Mouse (Mus musculus) CH12.LX (cell line): ENCODE results near the gene Cdkn1b. TPM values are rescaled to one million over a fixed set of nuclear protein-coding genes. Genes with fewer than 3 reads are reported as not detected.

Source experiments
- DNase-seq: peaks from one replicate; pipeline ENCODE4 v3.0.0-alpha.2; 2013; ENCODE audit errors: extremely low read depth
- H3K27ac ChIP-seq: 2 replicates; pipeline ENCODE4 v1.5.1; 2012; ENCODE audit warnings: low read depth, mild to moderate bottlenecking, control low read depth, moderate library complexity; ENCODE audit not compliant: insufficient read depth
- H3K27me3 ChIP-seq: replicated peaks from 2 replicates; pipeline ENCODE3; 2012; ENCODE audit warnings: inconsistent platforms
- H3K36me3 ChIP-seq, 2 experiments: replicated peaks in 1 of 2; 2 replicates each; pipeline versions ENCODE3 to v1.6.1; 2012; ENCODE audit warnings: inconsistent platforms in 1 of 2, low read length in 1 of 2, mild to moderate bottlenecking in 1 of 2, mixed read lengths in 1 of 2, moderate library complexity in 1 of 2; ENCODE audit not compliant: control insufficient read depth in 1 of 2, insufficient read depth in 1 of 2
- H3K4me1 ChIP-seq, 2 experiments: 2 replicates each; pipeline ENCODE4 v1.6.1; 2012; ENCODE audit warnings: inconsistent platforms in 1 of 2, moderate library complexity in 1 of 2; ENCODE audit not compliant: insufficient read depth in 2 of 2, control insufficient read depth in 1 of 2
- H3K4me2 ChIP-seq: 2 replicates; pipeline ENCODE4 v1.6.1; 2012; ENCODE audit warnings: low read depth, mild to moderate bottlenecking, control low read depth; ENCODE audit not compliant: poor library complexity, insufficient read depth, severe bottlenecking
- H3K4me3 ChIP-seq, 3 experiments: fragments of 150-350 bp in 1 of 3; sonication (generic) in 1 of 3; replicated peaks in 1 of 3; 2 replicates each; pipeline versions ENCODE3 to v1.5.1; 2011 to 2012; ENCODE audit warnings: low read depth in 2 of 3, low read length in 2 of 3, mild to moderate bottlenecking in 2 of 3, moderate library complexity in 2 of 3, control low read depth in 1 of 3, improper control_type of control experiment in 1 of 3, inconsistent platforms in 1 of 3, mixed read lengths in 1 of 3; ENCODE audit not compliant: poor library complexity in 1 of 3
- H3K79me2 ChIP-seq: replicated peaks from 2 replicates; pipeline ENCODE4 v1.6.1; 2012; ENCODE audit warnings: mild to moderate bottlenecking, moderate library complexity; ENCODE audit not compliant: control insufficient read depth, poor library complexity, insufficient read depth, severe bottlenecking; ENCODE audit errors: extremely low read depth
- H3K9ac ChIP-seq: 2 replicates; pipeline ENCODE4 v1.6.1; 2012; ENCODE audit warnings: low read depth, mild to moderate bottlenecking, control low read depth, moderate library complexity; ENCODE audit not compliant: insufficient read depth
- H3K9me3 ChIP-seq: replicated peaks from 2 replicates; pipeline ENCODE3; 2012; ENCODE audit warnings: low read length, inconsistent platforms, mixed read lengths
- BHLHE40 ChIP-seq: IDR thresholded peaks from 2 replicates; pipeline ENCODE4 v1.6.1; 2011; ENCODE audit warnings: mild to moderate bottlenecking, low read depth, low read length, improper control_type of control experiment
- CHD1 ChIP-seq: IDR thresholded peaks from 2 replicates; pipeline ENCODE4 v1.6.1; 2012; ENCODE audit warnings: low read depth, low read length, improper control_type of control experiment, inconsistent platforms
- CTCF ChIP-seq, 2 experiments: IDR thresholded peaks in 1 of 2; conservative IDR thresholded peaks in 1 of 2; 2 replicates each; pipeline ENCODE4 v1.5.1; 2011 to 2012; ENCODE audit warnings: low read depth in 2 of 2, low read length in 2 of 2, improper control_type of control experiment in 1 of 2, inconsistent platforms in 1 of 2, mild to moderate bottlenecking in 1 of 2, moderate library complexity in 1 of 2
- GABPA ChIP-seq: IDR thresholded peaks from 2 replicates; pipeline ENCODE4 v1.6.1; 2012; ENCODE audit warnings: low read depth, low read length, improper control_type of control experiment, inconsistent platforms; ENCODE audit not compliant: insufficient replicate concordance
- IRF4 ChIP-seq: IDR thresholded peaks from 2 replicates; pipeline ENCODE4 v1.6.1; 2014; ENCODE audit warnings: low read depth, mild to moderate bottlenecking, inconsistent platforms, low read length, improper control_type of control experiment
- JUND ChIP-seq: conservative IDR thresholded peaks from 2 replicates; pipeline ENCODE4 v1.6.1; 2011; ENCODE audit warnings: low read depth, low read length, improper control_type of control experiment
- KAT2A ChIP-seq: IDR thresholded peaks from 2 replicates; pipeline ENCODE4 v1.6.1; 2012; ENCODE audit warnings: low read length, improper control_type of control experiment, inconsistent platforms; ENCODE audit not compliant: insufficient replicate concordance
- MAX ChIP-seq: IDR thresholded peaks from 2 replicates; pipeline ENCODE4 v1.6.1; 2011; ENCODE audit warnings: low read length, improper control_type of control experiment
- MEF2A ChIP-seq: IDR thresholded peaks from 2 replicates; pipeline ENCODE4 v1.6.1; 2014; ENCODE audit warnings: low read depth, mild to moderate bottlenecking, inconsistent platforms, low read length, improper control_type of control experiment, borderline replicate concordance
- MXI1 ChIP-seq: IDR thresholded peaks from 2 replicates; pipeline ENCODE4 v1.6.1; 2011; ENCODE audit warnings: mild to moderate bottlenecking, low read depth, low read length, improper control_type of control experiment
- NELFE ChIP-seq: IDR thresholded peaks from 2 replicates; pipeline ENCODE4 v1.6.1; 2011; ENCODE audit warnings: low read depth, low read length, improper control_type of control experiment
- PAX5 ChIP-seq: IDR thresholded peaks from 2 replicates; pipeline ENCODE4 v1.6.1; 2012; ENCODE audit warnings: low read length, inconsistent platforms, mixed read lengths
- POLR2A ChIP-seq: IDR thresholded peaks from 2 replicates; pipeline ENCODE4 v1.6.1; 2011; ENCODE audit warnings: low read depth, mild to moderate bottlenecking, improper control_type of control experiment, low read length
- POLR2AphosphoS2 ChIP-seq: IDR thresholded peaks from 2 replicates; pipeline ENCODE4 v1.6.1; 2011; ENCODE audit warnings: low read depth, low read length, improper control_type of control experiment
- RAD21 ChIP-seq: IDR thresholded peaks from 2 replicates; pipeline ENCODE4 v1.6.1; 2011; ENCODE audit warnings: low read depth, mild to moderate bottlenecking, low read length, improper control_type of control experiment, moderate library complexity
- SIN3A ChIP-seq: IDR thresholded peaks from 2 replicates; pipeline ENCODE4 v1.6.1; 2012; ENCODE audit warnings: low read length, improper control_type of control experiment, inconsistent platforms
- TBP ChIP-seq: conservative IDR thresholded peaks from 2 replicates; pipeline ENCODE4 v1.6.1; 2011; ENCODE audit warnings: low read depth, low read length, improper control_type of control experiment
- TCF12 ChIP-seq: IDR thresholded peaks from 2 replicates; pipeline ENCODE4 v1.6.1; 2014; ENCODE audit warnings: low read depth, mild to moderate bottlenecking, inconsistent platforms, low read length, improper control_type of control experiment
- USF2 ChIP-seq: conservative IDR thresholded peaks from 2 replicates; pipeline ENCODE4 v1.6.1; 2011; ENCODE audit warnings: low read depth, low read length, improper control_type of control experiment
- ZC3H11A ChIP-seq: IDR thresholded peaks from 2 replicates; pipeline ENCODE4 v1.6.1; 2012; ENCODE audit warnings: low read depth, mild to moderate bottlenecking, inconsistent platforms, low read length, improper control_type of control experiment
- ZKSCAN1 ChIP-seq: IDR thresholded peaks from 2 replicates; pipeline ENCODE4 v1.6.1; 2012; ENCODE audit warnings: low read depth, inconsistent platforms, low read length, improper control_type of control experiment, borderline replicate concordance
- ZMIZ1 ChIP-seq: IDR thresholded peaks from 2 replicates; pipeline ENCODE4 v1.6.1; 2012; ENCODE audit warnings: low read depth, mild to moderate bottlenecking, inconsistent platforms, low read length, improper control_type of control experiment
- dilution Hi-C: fragments of 300-500 bp; cut with MboI; formaldehyde crosslinking; loops from 2 replicates; pipeline ENCODE4 v1.14.3; 2020; ENCODE audit warnings: low sequenced_read_pairs; ENCODE audit not compliant: extremely low pct_unique_long_range_greater_than_20kb, extremely low pct_ligation_motif_present
- in situ Hi-C: fragments of 300-500 bp; cut with MboI; formaldehyde crosslinking; loops from 3 replicates; pipeline ENCODE4 v1.14.3; 2019; ENCODE audit warnings: low sequenced_read_pairs, low pct_ligation_motif_present, low pct_unique_long_range_greater_than_20kb, mixed read lengths
- polyA plus RNA-seq: library from polyadenylated mRNA; unstranded; fragments of >175 nt; gene quantifications from 2 replicates; pipeline ENCODE4 v1.2.1, GENCODE M21; 2012; ENCODE audit warnings: low read depth; ENCODE audit not compliant: insufficient read length
- total RNA-seq, 2 experiments: library from RNA; depleted of rRNA; stranded (reverse); fragments of 300-350 nt in 1 of 2; fragments of >200 nt in 1 of 2; gene quantifications; 2 replicates each; pipeline ENCODE4 v1.2.3; 2012 to 2014

The Cdkn1b gene
- total and polyA plus RNA-seq, 3 experiments: 19.2 to 23.5 (median 20.9) TPM

DNA sequence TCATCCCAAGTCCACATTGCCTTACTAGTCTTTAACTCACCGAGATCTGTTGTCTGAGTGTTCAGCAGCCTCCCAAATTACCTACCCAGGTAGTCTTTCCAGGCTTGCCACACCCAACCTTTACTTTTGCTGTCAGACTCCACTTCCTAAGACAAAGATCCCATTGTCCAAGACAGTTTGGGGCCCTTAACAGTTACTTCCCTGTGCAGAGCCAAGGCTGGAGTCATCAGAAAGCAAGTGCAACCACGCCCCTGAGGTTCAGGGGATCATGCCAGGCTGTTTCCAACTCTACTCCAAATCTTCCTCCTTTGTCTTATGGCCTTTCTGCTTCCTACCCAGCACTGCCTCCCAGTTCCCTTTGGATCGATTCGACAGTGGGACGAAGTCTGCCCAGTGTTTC lies 5.7 kb upstream of the Cdkn1b start:
- Histone ChIP-seq H3K79me2 (no peaks in the 10 kb centered on the region), H3K27me3 (no peaks in the 10 kb centered on the region), H3K9me3 (no peaks in the 10 kb centered on the region), H3K4me1 (peaks cover 0 to 11% of the 10 kb centered on the region in 2 experiments; a peak in 2 of 4 replicates), H3K4me3 (no peak overlapping the region), H3K27ac (no peak overlapping the region), H3K9ac (no peak overlapping the region), H3K4me2 (no peak overlapping the region), H3K36me3 (no peaks in the 10 kb centered on the region)
- dilution Hi-C loops: no loop called here
- no peak for TF ChIP-seq BHLHE40
- no peak for TF ChIP-seq GABPA
- DNase-seq: no peak
- in situ Hi-C loops: no loop called here

- Histone ChIP-seq H3K9ac (no peak overlapping the region), H3K4me1 (peaks cover 0 to 14% of the 10 kb centered on the region in 2 experiments; a peak in 2 of 4 replicates), H3K4me3 (no peak overlapping the region), H3K36me3 (no peaks in the 10 kb centered on the region), H3K9me3 (no peaks in the 10 kb centered on the region), H3K27ac (no peak overlapping the region), H3K79me2 (peaks cover 12% of the 10 kb centered on the region), H3K4me2 (no peak overlapping the region)
- no peak for DNase-seq
- in situ Hi-C loops (no loop called here), dilution Hi-C loops (no loop called here)
- no peak for TF ChIP-seq TCF12
- no peak for TF ChIP-seq IRF4
- TF ChIP-seq TBP: no peak
- no peak for TF ChIP-seq NELFE
- TF ChIP-seq CTCF (conservative IDR thresholded peaks at IDR 0.05 in 1 of 2, IDR thresholded peaks at IDR 0.05 in 1 of 2; ENCODE audit: low read depth in 2 of 2, low read length in 2 of 2): no peak
- no peak for TF ChIP-seq RAD21
- no peak for TF ChIP-seq KAT2A
- TF ChIP-seq POLR2A: no peak
- no peak for TF ChIP-seq MXI1
- no peak for TF ChIP-seq USF2
- TF ChIP-seq BHLHE40: no peak
- no peak for TF ChIP-seq JUND
- no peak for TF ChIP-seq SIN3A
- no peak for TF ChIP-seq ZMIZ1
- TF ChIP-seq, all 38 proteins: peak for 0
- H3K27me3 ChIP-seq: no peaks in the 10 kb centered on the region
These were observed 3.6 kb upstream of the Cdkn1b start for GRCm38 (mm10) chr6:134916641-134917040.

GRCm38 (mm10) chr6:134917087-134917486 lies 3.1 kb upstream of the Cdkn1b start:
- Histone ChIP-seq H3K27ac (no peak overlapping the region), H3K27me3 (no peaks in the 10 kb centered on the region), H3K9ac (no peak overlapping the region), H3K9me3 (no peaks in the 10 kb centered on the region), H3K36me3 (no peaks in the 10 kb centered on the region), H3K4me1 (peaks cover 0 to 14% of the 10 kb centered on the region in 2 experiments; a peak in 2 of 4 replicates), H3K4me3 (no peak overlapping the region), H3K4me2 (no peak overlapping the region), H3K79me2 (peaks cover 16% of the 10 kb centered on the region)
- dilution Hi-C loops: no loop called here
- DNase-seq: no peak
- in situ Hi-C loops: no loop called here
- TF ChIP-seq POLR2AphosphoS2 (no peak), TCF12 (no peak), RAD21 (no peak), PAX5 (no peak), SIN3A (no peak), ZC3H11A (no peak), MXI1 (no peak), MEF2A (no peak), GABPA (no peak), MAX (no peak), ZKSCAN1 (no peak), CHD1 (no peak)
